Mouse (Mus musculus) stomach, postnatal 0 days (tissue): ENCODE measurements around the gene Dnhd1.

Source experiments
- CTCF ChIP-seq: IDR thresholded peaks from 2 replicates; pipeline ENCODE4 v1.5.1; 2016; ENCODE audit warnings: antibody characterized with exemption, low read depth, mild to moderate bottlenecking, moderate library complexity
- EP300 ChIP-seq: optimal IDR thresholded peaks from 2 replicates; pipeline ENCODE3; 2016; ENCODE audit warnings: antibody characterized with exemption

DNA sequence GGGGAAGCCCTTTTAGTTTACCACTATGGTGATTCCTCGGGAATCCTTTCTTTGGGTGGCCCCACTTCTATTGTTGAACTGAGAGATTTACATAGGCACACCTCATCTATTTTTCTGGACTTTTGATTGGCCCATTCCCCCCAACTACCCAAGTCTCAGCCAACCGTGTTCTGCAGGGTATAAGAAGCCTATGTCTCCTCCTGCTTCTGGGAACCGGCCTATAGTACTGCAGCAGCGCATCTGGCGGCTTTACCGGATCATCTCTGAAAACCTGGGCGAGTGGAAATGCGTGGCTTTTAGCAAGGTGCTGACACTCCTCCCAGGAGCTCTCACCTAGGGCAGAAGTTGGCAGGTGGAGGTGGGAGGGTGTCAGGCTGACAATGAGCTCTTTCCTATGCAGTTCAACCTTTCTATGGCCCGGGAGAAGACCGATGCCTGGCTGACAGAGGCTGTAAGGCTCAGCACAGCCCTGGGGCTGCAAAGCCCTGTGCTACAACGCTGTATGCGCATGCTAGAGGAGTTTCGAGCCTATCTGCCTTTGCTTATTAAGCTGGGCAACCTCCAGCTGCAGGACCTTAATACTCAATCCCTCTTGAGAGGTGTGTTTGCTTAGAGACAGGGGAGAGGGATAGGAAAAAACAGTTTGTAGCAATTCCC is 35.0 kb downstream of the Dnhd1 start:
- TF ChIP-seq CTCF (no peak), EP300 (no peak)
